Mouse (Mus musculus) spleen, adult 2 months (tissue): ENCODE measurements around the gene Snrpa.

Experiments
- CTCF ChIP-seq: fragments of 200-500 bp; IDR thresholded peaks from 2 replicates; pipeline ENCODE4 v1.5.1; 2011; ENCODE audit warnings: mild to moderate bottlenecking, inconsistent platforms; ENCODE audit not compliant: insufficient read depth, insufficient read length, insufficient replicate concordance; ENCODE audit errors: extremely low read depth
- POLR2A ChIP-seq: fragments of 200-500 bp; IDR thresholded peaks from 2 replicates; pipeline ENCODE4 v1.6.1; 2011; ENCODE audit warnings: low read depth, low read length, inconsistent platforms

DNA sequence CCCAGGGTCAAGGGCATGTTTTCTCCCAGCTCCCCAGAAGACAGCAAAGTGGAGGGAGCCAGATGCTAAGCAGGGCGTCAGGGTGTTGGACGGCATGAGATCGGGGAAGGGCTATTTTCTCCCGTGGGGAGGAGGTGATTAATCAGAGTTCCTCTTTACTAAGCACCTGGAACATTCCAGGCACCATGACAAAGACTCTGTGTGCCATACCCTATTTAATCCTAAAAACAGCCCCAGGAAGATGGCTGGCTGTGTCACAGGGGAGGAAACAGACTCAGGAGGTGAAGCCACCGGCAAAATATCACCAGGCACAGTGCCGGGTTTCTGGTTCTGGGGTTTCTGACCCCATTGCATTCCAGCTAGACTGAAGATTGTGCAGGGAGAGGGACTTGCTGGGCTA, 25.9 kb upstream of the Snrpa start:
- TF ChIP-seq CTCF = no peak
- TF ChIP-seq POLR2A = no peak
